Mouse (Mus musculus): Measurements from ENCODE around the gene Bbox1.

DNA sequence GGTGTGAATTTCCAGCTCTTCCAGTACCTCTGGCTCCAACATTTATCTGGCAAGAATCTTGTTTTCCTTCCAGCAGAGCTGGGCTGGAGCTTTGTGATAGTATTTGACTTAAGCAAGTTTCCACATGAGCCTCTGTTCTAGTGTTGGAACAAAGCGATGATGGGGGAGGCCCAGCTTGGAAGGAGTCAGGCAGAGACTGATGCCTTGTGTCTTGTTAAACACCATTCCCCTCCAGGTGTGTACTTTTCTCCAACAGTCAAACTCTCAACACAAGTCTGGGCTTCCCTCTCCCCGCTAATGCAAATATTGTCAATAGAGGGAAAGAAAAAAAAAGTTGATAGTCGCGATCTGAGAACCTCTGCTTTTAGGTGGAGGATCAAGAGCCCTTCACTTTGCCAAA, 100.1 kb downstream of the Bbox1 start:
- TF ChIP-seq CEBPB (IDR thresholded peaks at IDR 0.05; ENCODE audit: insufficient read depth, poor library complexity, severe bottlenecking) (no peak), MAX (IDR thresholded peaks at IDR 0.05; ENCODE audit: low read depth) (no peak), POLR2A (IDR thresholded peaks at IDR 0.05; ENCODE audit: insufficient read length, low read depth) (no peak), E2F4 (IDR thresholded peaks at IDR 0.05; ENCODE audit: insufficient read depth) (no peak), REST (IDR thresholded peaks at IDR 0.05; ENCODE audit: insufficient read depth, insufficient read length) (no peak), POLR2AphosphoS2 (IDR thresholded peaks at IDR 0.05; ENCODE audit: insufficient read length, low read depth) (no peak), MYOD1 (IDR thresholded peaks at IDR 0.05; ENCODE audit: control insufficient read depth in 1 of 3, insufficient read length in 2 of 3, low read depth in 2 of 3) (no peak)

All from myocyte (in vitro differentiated cells).